Mouse (Mus musculus) Muller cell, postnatal 12 days (primary cell): ENCODE results near the gene Grtp1.
A peak's percentile ranks its signal among the peaks of the same experiment; 100 is the strongest.

ENCODE experiments used
- DNase-seq: peaks from one replicate; pipeline ENCODE4 v3.0.0-alpha.2; 2015; ENCODE audit errors: inconsistent ontology term

The Grtp1 gene

DNA sequence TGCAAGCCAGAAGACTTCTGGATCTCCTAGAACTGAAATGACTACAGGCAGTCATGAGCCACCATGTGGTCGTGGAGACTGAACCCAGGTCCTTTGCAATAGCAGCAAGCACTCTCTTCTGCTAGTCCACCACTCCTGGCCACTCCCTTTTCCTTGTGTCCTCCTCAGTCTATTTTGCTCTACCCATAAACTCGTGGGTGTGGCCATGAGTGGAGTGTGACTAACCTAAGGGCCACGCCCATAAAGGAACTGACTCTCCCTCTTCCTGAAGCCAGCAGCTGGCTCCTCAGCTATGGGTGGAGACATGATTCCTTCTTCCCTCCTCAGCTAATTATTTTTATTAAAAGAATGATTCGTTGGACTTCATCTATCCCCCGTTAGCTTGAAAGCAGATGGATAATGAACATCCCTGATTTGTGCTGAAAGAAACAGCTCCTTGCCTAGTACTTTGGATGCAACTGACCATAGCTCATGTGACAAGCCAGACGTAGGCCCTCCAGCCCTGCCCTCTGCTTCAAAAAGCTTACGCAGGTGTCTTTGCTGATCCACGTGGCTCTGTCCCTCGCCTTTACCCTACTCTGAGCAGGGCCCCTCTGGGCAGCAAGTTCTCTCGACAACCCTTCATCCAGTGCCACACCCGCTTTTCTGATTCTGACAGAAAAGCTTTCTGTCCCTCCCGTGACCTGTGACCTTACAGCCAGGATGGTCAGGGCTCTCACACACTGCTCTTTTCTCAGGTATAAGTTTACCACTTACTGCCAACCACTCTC lies 4.1 kb upstream of the Grtp1 start:
- DNase-seq = no peak

DNA sequence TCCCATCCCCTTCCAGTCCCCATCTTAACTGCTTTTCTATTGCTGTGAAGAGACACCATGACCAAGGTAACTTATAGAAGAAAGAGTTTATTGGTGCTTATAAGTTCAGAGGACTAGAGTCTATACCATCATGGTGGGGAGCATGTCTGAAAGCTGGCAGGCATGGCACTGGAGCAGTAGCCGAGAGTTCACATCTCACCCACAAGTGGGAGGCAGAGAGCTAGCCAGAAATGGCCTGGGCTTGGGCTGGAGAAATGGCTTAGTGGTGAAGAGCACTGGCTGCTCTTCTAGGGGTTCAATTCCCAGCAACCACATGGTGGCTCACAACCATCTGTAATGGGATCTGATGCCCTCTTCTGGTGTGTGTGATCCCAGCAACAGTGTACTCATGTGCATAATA lies 3.1 kb upstream of the Grtp1 start:
- DNase-seq = no peak

DNA sequence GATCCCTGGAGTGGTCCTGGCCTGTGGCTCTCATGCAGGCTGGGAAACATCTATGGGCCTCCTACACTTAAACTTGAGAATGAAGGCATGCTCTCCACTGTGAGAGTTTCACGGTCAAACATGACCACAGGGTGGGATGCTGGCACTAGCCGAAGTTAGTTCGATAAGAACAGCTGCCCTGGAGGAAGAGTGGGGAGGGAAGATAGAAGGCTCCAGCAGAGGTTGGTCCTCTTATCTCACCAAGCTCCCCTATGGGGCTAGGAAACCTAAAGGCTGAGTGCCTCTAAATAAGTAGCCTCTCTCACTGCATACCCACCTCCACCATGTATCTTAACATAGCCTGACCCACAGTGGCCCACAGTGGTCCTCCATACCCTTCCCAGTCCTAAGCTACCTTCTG lies 2.4 kb upstream of the Grtp1 start:
- no peak for DNase-seq

DNA sequence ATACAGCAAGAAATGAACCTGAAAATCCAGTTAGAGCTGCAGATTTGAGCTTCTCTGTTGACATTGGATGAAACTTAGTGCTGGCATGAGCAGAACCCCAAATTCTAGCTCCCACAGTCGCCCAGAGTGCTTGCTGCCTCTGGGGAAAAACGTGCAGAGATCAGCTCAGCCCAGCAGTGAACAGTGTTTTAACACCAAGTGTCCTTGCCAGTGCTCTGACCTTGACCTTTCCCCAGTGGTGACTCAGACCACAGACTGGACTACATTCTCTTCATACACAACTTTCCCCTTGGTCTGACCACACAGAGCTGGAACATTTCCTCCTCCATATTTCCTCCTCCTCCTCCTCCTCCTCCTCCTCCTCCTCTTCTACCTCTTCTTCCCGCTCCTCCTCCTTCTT lies 1.6 kb upstream of the Grtp1 start:
- no peak for DNase-seq

DNA sequence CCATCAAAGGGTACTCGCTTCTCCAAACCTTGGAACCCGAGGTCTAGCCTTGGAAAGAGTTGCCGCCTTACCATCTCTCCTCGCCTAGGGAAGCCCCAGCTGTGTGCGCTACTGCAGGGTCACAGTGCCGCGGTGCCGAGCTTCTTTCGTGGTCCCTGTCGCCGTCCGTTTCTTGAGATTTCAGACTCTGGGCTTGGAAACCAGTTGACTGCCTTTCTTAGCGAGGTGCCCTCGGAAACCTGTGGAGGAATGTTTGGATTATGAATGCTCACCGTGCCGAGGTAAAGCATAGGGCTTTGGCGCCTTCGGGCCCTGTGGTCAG lies 554 bp upstream of the Grtp1 start:
- DNase-seq = no peak

DNA sequence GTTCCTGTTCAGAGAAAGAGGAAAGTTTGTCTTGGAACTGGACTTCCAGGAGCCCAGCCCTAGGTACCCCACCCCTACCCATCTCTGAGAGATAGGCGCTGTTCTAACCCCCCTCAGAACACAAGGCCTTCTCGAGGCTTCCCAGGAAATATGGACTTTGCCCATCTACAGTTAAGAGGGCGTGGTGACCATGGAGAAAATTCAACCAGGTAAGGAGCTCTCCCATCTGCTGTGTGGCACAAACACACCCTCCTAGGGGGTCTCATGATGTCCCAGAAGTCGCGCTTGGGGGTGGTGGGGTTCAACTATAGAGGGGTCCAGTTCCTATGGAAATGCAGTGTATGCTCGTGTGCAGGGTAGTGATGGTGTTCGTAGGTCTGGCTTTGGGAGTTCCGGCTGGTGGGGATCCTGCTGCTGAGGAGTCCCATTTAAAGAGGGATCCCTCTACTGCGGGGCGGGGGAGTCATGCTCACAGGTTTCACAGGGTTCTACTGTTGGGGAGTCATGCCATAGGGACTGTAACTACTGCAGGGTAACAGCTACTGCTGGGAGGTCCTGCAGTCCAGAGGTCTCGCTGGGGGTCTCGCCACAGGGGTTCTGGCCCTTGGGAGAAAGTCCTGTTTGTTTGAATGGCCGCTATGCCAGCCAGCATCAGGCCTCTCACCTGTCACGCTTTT lies 897 bp downstream of the Grtp1 start:
- DNase-seq = no peak

DNA sequence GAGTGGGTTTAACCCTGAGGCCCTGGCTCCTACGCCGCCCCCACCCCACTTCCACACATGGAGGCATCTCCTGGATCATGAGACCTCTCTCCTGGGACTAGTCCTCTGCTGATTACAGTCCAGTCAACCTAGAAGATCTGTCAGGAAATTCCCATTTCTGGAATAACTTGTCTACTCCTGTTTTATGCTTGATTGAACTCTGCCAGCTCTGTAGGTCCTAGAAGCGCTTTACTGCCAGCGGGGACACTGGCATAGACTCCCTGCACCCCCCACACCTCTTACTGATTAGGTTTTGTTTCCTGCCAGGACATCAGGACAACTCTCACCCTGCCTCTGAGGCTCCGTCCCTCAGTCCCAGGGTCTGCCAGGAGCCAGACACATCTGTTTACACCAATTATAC lies 2.9 kb downstream of the Grtp1 start:
- peak; percentile 30 for DNase-seq

DNA sequence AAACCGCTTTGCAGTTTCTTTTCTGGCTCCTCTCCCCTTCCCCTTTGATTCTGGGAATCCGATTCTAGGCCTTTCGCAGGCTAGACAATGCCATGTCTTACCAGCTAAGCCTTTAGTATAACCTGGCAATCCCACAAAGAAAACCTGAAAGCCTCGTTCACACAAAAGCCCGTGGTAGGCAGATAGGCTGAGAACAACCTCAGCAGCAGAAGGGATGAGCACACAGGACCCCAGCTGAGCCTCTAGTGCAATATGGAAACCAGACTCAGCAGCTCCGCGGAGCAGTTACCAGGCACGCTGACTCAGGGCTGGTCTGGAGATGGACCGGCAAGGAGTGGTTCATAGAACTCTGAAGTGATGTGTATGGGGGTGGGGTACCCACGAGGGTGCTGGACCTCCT lies 5.6 kb downstream of the Grtp1 start:
- DNase-seq = no peak

DNA sequence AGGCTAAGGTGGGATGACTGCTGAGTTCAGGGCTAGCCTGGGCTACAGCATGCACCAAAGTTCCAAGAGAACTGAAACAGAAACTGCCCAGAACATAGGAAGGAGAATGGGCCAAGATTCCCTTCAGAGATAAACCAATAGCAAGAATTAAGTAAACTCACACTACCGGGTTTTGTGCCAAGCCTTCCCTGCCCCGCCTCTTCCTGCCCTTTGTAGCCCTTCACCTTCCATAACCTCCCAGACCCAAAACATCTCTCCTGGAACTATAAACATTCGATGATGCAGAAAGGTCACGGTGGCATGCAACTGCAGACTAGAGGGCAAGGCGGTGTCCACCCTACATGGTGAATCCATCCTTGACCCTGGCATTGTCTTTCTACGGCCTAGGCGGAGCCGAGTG lies 10.2 kb downstream of the Grtp1 start:
- no peak for DNase-seq

DNA sequence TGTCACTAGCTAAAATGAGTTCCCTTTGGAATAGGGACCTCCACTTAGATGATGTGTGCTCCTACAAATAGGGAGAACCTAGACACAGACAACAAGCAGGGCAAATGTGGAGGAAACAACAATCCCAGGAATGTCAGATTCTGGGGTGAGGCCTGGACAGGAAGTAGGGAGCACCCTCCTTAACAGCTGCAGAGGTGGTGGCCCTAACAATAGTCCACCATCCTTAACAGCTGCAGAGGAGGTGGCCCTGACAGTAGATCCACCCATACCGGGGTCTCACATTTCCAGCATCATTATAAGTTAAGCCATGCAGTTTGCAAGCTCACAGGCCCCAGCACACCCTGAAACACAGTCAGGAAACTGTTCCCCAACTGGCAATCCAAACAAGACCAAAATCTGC lies 11.6 kb downstream of the Grtp1 start:
- no peak for DNase-seq

DNA sequence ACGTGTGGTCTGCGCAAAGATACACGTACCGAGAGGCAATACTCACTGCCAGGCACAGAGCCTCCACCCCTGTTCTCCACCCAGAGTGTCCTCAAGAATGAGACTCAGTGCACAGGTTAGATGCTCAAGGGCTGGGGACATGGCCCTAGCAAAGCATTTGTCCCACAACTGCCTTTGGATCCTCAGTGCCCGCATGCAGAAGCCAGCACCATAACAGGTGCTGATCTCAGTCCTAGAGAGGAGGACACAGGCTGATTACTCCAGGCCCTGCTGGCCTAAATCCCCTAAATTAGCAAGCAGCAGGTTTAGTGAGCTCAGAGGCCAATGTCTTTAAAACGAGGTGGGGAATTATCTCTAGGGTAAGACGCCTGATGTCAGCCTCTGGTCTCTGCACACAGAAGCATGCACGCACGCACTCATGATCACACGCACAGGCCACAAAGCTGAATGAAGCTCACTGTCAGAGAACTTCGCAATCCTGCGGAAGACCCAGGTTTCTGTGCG lies 12.3 kb downstream of the Grtp1 start:
- DNase-seq = no peak

DNA sequence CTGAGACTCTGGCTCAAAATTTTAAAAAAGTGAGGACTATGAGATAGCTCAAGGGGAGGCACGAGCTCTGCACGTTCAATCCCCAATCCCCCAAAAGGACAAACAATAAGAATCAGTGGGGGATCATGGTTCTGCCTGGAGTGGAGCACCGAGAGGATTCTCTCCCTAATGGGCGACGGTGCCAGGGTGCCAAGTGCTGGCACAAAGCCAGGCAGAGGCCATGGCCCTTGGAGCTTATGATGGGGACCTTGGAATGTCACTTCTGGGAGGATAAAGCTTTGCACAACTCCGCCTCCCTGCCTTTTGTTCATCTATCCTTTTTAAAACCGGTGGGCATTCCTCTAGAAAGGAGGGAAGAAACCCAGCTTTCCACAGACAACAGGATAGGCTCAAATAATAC lies 12.8 kb downstream of the Grtp1 start:
- no peak for DNase-seq

DNA sequence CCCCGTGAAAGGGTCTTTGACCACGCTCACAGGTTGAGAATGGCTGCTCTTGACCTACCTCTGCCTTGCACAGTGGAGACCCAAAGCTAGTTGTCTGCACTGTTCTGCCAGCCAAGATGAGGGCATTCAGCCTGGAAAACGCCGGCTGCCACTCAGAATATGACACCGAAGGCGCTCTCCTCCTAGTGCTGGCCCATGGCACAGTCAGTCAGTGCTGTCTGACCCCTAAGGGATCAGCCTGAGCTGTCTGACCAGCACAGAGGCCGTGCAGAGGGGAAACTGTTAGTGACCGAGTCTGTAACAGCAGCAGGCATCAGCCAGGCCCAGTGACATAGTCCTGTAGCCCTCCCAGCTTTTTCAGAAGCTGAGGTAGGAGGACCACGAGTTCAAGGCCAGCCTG lies 13.2 kb downstream of the Grtp1 start:
- DNase-seq = no peak

DNA sequence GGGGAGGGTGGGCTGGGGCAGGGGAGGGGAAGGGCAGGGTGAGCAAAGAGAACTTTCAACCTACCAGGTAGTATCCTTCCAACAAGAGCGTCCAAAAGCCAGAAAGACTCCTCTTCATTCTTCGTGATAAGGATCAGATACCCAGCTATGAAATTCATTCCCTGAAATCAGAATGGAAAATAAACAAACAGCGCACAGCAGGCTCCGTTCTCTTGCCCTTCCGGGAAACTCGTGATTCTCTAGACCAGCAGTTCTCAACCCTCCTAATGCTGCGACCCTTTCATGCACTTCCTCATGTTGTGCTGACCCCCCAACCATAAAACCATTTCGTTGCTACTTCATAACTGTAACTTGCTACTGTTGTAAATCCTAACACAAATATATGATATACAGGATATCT lies 13.6 kb downstream of the Grtp1 start:
- no peak for DNase-seq

DNA sequence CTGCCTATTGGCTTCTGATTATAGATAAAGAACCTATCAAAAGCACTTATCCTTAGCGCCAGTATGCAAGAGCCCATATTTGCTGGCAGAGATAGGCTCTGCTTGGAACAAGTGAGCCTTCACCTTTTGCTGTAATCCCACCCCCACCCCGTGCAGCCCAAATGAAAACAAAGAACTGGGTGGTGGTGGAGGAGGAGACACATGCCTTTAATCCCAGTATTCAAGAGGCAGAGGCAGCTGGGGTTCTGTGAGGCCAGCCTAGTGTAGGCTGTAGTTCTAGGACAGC lies 18.8 kb downstream of the Grtp1 start:
- no peak for DNase-seq

DNA sequence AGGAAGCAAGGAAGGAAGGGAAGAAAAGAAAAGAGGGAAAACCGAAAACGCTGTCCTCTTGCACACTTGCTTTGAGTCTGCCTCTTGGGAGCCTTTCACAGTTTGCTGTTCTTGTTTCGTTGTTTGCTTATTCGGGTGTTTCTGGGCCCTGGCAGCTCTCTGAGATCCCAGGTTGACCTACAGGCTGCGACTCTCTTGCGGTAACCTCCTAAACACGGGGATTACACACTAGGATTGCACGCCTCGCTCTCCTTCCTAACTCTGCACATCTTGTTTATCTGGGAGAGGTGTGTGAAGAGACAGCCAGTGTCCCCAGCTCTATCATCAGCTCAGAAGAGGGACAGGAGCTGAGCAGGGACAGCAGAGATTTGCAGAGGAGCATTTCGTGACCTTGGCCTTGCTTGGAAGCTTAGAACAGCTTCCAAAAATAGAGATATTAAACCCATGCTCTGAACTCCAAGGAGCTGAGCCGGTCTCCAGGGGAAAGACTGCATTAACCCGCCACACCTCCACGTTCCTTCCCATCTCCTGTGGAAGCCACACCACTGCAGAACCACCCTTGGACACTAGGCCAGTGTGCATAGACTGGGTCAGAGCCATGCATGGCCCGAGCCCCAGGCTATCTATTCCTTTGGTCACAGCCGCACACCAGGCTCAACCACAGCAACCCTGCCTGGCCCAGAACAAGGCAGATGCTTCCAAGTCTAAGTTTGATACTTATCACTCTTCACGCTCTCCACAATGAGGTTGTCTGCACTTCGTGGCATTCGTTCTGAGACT lies 19.3 kb downstream of the Grtp1 start:
- DNase-seq = no peak

DNA sequence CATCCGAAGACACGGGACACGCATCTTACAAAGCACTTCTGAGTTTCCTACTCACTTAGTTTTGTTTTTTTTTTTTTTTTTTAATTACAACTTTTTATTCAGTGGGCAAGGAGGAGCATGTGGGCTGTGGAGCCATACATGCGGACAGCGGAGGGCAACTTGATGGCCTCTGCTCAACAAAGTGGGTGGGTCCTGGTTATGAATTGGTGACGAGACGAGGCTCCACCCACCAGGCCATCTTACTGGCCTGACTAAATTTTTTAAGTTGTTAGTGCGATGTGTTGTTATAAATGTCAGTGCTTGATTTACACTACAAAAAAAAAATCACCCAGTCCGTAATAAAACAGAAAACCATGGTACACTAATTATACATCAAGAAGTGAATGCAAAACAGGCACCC lies 20.0 kb downstream of the Grtp1 start:
- no peak for DNase-seq

DNA sequence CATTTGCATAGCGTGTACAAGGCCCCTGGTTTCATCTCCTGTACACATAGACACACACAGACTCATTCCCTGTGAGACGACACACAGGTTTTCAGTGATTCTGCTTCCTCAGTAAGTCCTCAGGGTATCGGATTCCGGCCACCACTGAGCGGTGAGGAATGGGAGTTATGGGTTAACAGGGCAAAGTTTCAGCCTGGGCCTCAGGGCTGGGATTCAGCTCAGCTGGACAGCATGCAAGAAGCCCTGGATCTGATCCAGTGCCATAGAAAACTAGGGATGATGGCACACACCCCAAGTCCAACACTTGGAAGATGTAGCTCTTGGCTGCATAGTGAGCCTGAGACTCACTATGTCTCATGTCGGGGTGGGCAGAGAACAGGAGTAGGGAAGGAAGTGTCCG lies 20.5 kb downstream of the Grtp1 start:
- peak; percentile 16 for DNase-seq

DNA sequence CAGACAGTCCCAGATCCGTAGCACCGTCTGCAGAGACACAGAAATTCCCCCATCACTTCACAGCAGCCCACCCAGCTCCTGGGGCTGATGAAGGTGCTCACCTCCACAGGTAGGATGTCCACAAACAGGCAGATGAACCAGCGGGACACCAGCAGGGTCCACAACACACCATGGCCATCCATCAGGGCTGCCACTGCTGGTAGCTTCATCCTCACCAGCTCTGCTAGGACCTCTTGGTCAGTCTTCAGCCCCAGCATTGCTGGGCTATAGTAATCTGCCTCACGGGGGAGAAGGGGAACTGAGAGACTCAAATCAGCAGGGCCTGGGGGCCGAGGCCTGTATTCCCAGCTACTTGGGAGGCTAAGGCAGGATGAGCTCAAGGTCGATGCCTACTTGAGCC lies 20.9 kb downstream of the Grtp1 start:
- no peak for DNase-seq

DNA sequence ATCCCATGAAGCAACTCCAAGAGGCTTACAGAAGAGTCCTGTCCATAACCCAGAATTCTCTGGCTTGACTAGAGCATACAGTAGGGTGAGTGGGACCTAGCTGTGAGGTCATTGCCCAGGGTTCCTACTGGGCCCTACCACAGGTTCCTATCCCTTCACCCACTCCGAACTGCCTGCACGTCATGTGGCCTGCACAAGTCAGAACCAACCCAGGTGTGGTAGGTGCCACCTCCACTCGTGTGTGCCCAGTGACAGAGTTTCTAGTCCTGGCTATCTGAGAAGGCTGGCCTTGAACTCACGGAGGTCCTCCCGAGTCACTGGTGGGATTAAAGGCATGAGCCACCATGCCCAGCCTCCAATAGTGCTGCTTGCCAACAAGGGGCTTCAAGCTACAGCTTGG lies 22.3 kb downstream of the Grtp1 start:
- no peak for DNase-seq

DNA sequence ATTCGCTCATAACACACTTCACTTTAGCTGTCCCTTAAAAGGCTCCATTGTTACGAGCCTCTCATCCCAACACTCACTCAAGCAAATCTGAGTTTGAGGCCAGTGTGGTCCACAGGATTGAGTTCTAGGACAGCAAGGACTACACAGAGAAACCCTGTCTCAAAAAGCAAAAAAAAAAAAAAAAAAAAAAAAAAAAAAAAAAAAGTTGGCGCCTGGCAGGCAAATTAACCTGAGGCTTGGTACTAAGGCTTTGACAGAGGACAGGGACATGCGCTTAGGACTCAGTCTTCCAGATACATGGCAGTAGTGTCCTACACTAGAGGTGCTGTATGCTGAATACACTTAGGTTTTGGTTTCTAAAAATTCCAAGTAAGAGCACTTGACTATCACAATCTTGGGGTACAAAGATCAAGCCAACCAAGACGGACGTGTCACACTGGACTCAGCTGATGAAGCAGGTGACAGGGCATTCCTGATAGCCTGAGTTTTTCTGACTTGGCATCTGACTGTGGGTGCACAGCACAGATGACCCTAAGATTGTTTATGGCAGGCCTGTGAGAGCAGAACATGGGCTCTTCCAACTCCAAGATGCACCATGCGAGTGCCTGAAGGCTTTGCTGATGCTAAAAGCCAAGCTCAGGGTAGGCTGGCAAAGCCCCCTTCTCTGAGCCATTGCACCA lies 23.1 kb downstream of the Grtp1 start:
- no peak for DNase-seq

DNA sequence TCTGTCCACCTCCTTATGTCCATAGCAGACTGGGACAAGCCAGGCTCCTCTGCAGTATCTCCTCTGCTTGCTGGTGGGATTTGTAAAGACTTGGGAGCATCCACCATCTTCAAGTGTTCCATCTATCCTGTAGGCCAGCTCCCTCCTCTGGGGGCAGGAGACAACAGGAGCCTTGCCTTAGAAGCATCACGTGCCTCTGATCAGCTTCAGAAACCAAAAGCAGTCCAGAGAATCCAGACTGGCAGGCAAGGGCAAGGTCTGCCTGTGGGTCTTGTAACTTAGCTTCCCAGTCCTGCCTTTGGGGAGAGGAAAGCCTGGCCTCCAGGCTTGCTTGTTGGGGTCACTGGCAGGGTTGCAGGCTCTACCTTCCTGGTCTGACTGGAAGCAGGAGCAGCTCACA lies 24.8 kb downstream of the Grtp1 start:
- no peak for DNase-seq

DNA sequence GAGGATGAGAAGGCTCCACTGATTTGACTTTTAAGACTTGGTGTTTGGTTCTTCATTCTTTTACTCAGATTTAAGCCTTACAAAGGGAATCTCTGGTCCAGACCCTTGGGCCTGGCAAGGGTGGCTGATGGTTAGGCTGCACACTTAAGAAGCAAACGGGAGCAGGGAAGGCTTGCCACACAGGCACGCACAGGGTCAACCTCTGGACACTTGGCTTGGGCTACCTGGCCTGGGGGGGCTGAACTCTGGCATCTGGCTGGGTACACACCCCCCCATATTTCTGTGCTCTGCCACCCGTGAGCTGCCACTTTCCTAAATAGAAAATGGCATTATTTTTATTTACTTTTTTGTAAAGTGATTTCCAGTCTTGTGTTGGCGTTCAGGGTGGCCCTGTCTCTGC lies 25.6 kb downstream of the Grtp1 start:
- no peak for DNase-seq
